Mouse (Mus musculus): ENCODE data around the gene Mrpl2. TPM values are rescaled to one million over a fixed set of nuclear protein-coding genes. Genes with fewer than 3 reads are reported as not detected.
A peak's percentile ranks its signal among the peaks of the same experiment; 100 is the strongest.

Mrpl2 gene
- total RNA-seq (2014; rRNA removed): 58.5 and 71.1 TPM in 2 replicates
- polyA plus RNA-seq (2012; rRNA removed): 95.1 and 97.3 TPM in 2 replicates

- peaks cover 15% of the 10 kb centered on the region; the same call in 1 of the 2 replicates for H3K36me3 ChIP-seq (ENCODE audit: control insufficient read depth, insufficient read depth, low read length)
- peaks cover 5% of the 10 kb centered on the region; the same call in 1 of the 2 replicates for H3K79me2 ChIP-seq (ENCODE audit: control insufficient read depth, insufficient read depth, low read length)
- H3K4me1 ChIP-seq (ENCODE audit: control insufficient read depth, insufficient read depth, low read length): peaks cover 8% of the 10 kb centered on the region
- no peaks in the 10 kb centered on the region for H3K27me3 ChIP-seq (ENCODE audit: control insufficient read depth, insufficient read depth, low read length)
- peak within 1 kb of the TSS; percentile 92 for H3K9ac ChIP-seq (ENCODE audit: low read depth, low read length)
- 0 out of 2 replicates have a peak, but pooled peaks have one; percentile 30 for TF ChIP-seq POLR2A (IDR thresholded peaks at IDR 0.05; ENCODE audit: extremely low read depth, insufficient read depth, low read length)
- no peak for TF ChIP-seq CTCF (IDR thresholded peaks at IDR 0.05; ENCODE audit: low read depth, low read length)
- H3K27ac ChIP-seq (replicated peaks; ENCODE audit: insufficient read depth, low read depth, low read length): peak within 1 kb of the TSS; percentile 99
- peak within 1 kb of the TSS; percentile 95 for H3K4me3 ChIP-seq (ENCODE audit: insufficient read depth, low read depth, low read length)
- peak; percentile 90 for DNase-seq (ENCODE audit: extremely low read depth, low read depth, low spot score)
- under 1% methylated on average over 52 of the region's 53 CpGs for WGBS
Observed at GRCm38 (mm10) chr17:46645561-46646321, at the start of gene Mrpl2, which contains the start of gene Klc4. Mrpl2 (plus strand) TSS chr17:46646229. Klc4 (minus strand) TSS chr17:46646022.

DNA sequence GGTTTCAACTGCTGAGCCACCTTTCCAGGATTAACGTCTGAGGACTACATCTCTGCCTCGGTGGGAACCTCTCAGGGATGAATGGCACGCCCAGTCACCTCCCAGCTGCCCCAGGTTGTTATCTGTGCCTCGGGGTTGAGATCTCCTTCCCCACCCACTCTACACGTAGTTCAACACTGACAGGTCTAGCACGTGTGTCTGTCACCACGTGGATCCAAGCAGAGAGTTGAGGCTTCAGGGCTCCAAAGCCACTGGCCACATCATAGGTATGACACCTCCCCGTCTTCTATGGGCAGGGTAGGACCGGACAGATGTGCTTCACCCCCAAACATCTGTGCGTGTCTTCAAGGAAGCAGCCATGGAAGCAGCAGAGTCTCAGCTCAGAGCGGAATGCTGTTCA, 48.1 kb upstream of the Mrpl2 start:
- TF ChIP-seq POLR2A (IDR thresholded peaks at IDR 0.05; ENCODE audit: extremely low read depth, insufficient read depth, low read length) (no peak), CTCF (IDR thresholded peaks at IDR 0.05; ENCODE audit: low read depth, low read length) (no peak)
- Histone ChIP-seq H3K79me2 (ENCODE audit: control insufficient read depth, insufficient read depth, low read length) (no peaks in the 10 kb centered on the region), H3K36me3 (ENCODE audit: control insufficient read depth, insufficient read depth, low read length) (no peaks in the 10 kb centered on the region), H3K27ac (replicated peaks; ENCODE audit: insufficient read depth, low read depth, low read length) (no peak overlapping the region), H3K27me3 (ENCODE audit: control insufficient read depth, insufficient read depth, low read length) (no peaks in the 10 kb centered on the region), H3K9ac (ENCODE audit: low read depth, low read length) (no peak overlapping the region), H3K4me3 (ENCODE audit: insufficient read depth, low read depth, low read length) (no peak overlapping the region), H3K4me1 (ENCODE audit: control insufficient read depth, insufficient read depth, low read length) (no peaks in the 10 kb centered on the region)
- no peak for DNase-seq (ENCODE audit: extremely low read depth, low read depth, low spot score)
- WGBS: 89% methylated on average over 11 of the region's 11 CpGs

DNA sequence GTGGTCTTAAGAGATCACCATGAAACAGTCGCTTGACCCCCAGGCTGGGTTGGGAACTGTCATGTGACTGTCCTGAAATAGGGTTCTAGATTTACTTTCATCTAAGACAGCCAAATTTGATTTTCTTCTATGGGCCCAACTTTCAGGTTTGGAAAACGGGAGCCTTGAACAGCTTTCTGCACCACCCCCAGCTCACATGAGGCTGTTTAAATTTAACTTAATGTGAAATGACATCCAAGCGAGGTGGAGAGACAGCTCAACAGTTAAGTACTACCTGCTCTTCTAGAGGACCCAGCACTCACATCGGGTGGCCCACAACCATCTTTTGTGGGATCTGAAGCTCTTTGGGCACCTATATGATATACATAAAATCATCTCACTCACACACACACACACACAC, 47.1 kb upstream of the Mrpl2 start:
- H3K9ac ChIP-seq (ENCODE audit: low read depth, low read length): no peak overlapping the region
- H3K4me3 ChIP-seq (ENCODE audit: insufficient read depth, low read depth, low read length): no peak overlapping the region
- H3K4me1 ChIP-seq (ENCODE audit: control insufficient read depth, insufficient read depth, low read length): no peaks in the 10 kb centered on the region
- TF ChIP-seq POLR2A (IDR thresholded peaks at IDR 0.05; ENCODE audit: extremely low read depth, insufficient read depth, low read length): no peak
- no peak for TF ChIP-seq CTCF (IDR thresholded peaks at IDR 0.05; ENCODE audit: low read depth, low read length)
- H3K27me3 ChIP-seq (ENCODE audit: control insufficient read depth, insufficient read depth, low read length): no peaks in the 10 kb centered on the region
- no peaks in the 10 kb centered on the region for H3K36me3 ChIP-seq (ENCODE audit: control insufficient read depth, insufficient read depth, low read length)
- H3K79me2 ChIP-seq (ENCODE audit: control insufficient read depth, insufficient read depth, low read length): no peaks in the 10 kb centered on the region
- no peak for DNase-seq (ENCODE audit: extremely low read depth, low read depth, low spot score)
- 75% methylated on average over 4 of the region's 4 CpGs for WGBS
- no peak overlapping the region for H3K27ac ChIP-seq (replicated peaks; ENCODE audit: insufficient read depth, low read depth, low read length)

GRCm38 (mm10) chr17:46600569-46600968, 45.5 kb upstream of the Mrpl2 start:
- 93% methylated on average over 2 of the region's 2 CpGs for WGBS
- Histone ChIP-seq H3K4me1 (ENCODE audit: control insufficient read depth, insufficient read depth, low read length) (no peaks in the 10 kb centered on the region), H3K9ac (ENCODE audit: low read depth, low read length) (no peak overlapping the region), H3K4me3 (ENCODE audit: insufficient read depth, low read depth, low read length) (no peak overlapping the region), H3K27ac (replicated peaks; ENCODE audit: insufficient read depth, low read depth, low read length) (no peak overlapping the region), H3K79me2 (ENCODE audit: control insufficient read depth, insufficient read depth, low read length) (no peaks in the 10 kb centered on the region), H3K36me3 (ENCODE audit: control insufficient read depth, insufficient read depth, low read length) (no peaks in the 10 kb centered on the region), H3K27me3 (ENCODE audit: control insufficient read depth, insufficient read depth, low read length) (no peaks in the 10 kb centered on the region)
- TF ChIP-seq POLR2A (IDR thresholded peaks at IDR 0.05; ENCODE audit: extremely low read depth, insufficient read depth, low read length) (no peak), CTCF (IDR thresholded peaks at IDR 0.05; ENCODE audit: low read depth, low read length) (no peak)
- DNase-seq (ENCODE audit: extremely low read depth, low read depth, low spot score): peak; percentile 6

DNA sequence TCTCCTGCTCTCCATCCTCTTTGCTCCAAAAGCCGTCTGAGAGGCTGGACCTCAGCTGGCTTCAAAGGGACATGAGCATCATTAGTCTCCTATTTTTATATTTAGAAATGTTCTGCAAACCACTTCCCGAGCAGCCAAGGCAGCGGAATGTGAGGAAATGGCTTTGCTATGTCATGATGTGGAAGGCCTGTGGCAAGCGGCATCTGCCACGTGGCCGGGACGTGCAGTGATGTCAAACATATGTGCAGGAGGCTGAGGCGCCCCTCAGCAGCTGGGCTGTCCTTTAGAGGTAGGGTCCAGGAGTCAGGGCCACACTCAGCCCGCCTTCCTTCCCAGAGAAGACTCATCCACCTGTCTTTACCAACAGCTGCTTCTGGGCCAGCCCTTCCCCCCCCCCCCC, 43.8 kb upstream of the Mrpl2 start:
- H3K27me3 ChIP-seq (ENCODE audit: control insufficient read depth, insufficient read depth, low read length): no peaks in the 10 kb centered on the region
- TF ChIP-seq CTCF (IDR thresholded peaks at IDR 0.05; ENCODE audit: low read depth, low read length) (no peak), POLR2A (IDR thresholded peaks at IDR 0.05; ENCODE audit: extremely low read depth, insufficient read depth, low read length) (no peak)
- H3K4me3 ChIP-seq (ENCODE audit: insufficient read depth, low read depth, low read length): no peak overlapping the region
- no peak for DNase-seq (ENCODE audit: extremely low read depth, low read depth, low spot score)
- H3K79me2 ChIP-seq (ENCODE audit: control insufficient read depth, insufficient read depth, low read length): no peaks in the 10 kb centered on the region
- 66% methylated on average over 9 of the region's 9 CpGs for WGBS
- no peaks in the 10 kb centered on the region for H3K36me3 ChIP-seq (ENCODE audit: control insufficient read depth, insufficient read depth, low read length)
- H3K4me1 ChIP-seq (ENCODE audit: control insufficient read depth, insufficient read depth, low read length): no peaks in the 10 kb centered on the region
- H3K9ac ChIP-seq (ENCODE audit: low read depth, low read length): no peak overlapping the region
- no peak overlapping the region for H3K27ac ChIP-seq (replicated peaks; ENCODE audit: insufficient read depth, low read depth, low read length)

DNA sequence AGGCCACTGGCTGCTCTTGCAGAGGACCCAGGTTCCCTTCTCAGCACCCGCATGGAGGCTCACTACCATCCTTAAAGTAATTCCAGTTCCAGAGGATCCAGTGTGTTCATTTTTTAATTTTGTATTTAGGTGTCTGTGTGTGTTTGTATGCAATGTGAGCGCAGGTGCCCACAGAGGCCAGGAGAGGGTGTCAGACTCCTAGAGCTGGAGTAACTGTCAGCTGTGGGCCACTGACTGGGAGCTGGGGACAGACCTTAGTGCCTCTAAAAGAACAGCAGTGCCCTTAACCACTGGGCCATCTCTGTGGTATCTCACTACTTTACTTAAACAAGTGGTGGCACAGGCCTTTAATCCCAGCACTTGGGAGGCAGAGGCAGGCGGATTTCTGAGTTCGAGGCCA, 42.8 kb upstream of the Mrpl2 start:
- no peak overlapping the region for H3K27ac ChIP-seq (replicated peaks; ENCODE audit: insufficient read depth, low read depth, low read length)
- 93% methylated on average over 4 of the region's 4 CpGs for WGBS
- no peaks in the 10 kb centered on the region for H3K36me3 ChIP-seq (ENCODE audit: control insufficient read depth, insufficient read depth, low read length)
- no peak overlapping the region for H3K9ac ChIP-seq (ENCODE audit: low read depth, low read length)
- TF ChIP-seq POLR2A (IDR thresholded peaks at IDR 0.05; ENCODE audit: extremely low read depth, insufficient read depth, low read length): no peak
- no peak for TF ChIP-seq CTCF (IDR thresholded peaks at IDR 0.05; ENCODE audit: low read depth, low read length)
- no peaks in the 10 kb centered on the region for H3K27me3 ChIP-seq (ENCODE audit: control insufficient read depth, insufficient read depth, low read length)
- H3K79me2 ChIP-seq (ENCODE audit: control insufficient read depth, insufficient read depth, low read length): no peaks in the 10 kb centered on the region
- H3K4me3 ChIP-seq (ENCODE audit: insufficient read depth, low read depth, low read length): no peak overlapping the region
- no peaks in the 10 kb centered on the region for H3K4me1 ChIP-seq (ENCODE audit: control insufficient read depth, insufficient read depth, low read length)
- DNase-seq (ENCODE audit: extremely low read depth, low read depth, low spot score): no peak

All from liver, adult 2 months (tissue).